Mouse (Mus musculus) testis, postnatal 14 days (tissue): ENCODE data around the gene Mamdc4.
A peak's percentile ranks its signal among the peaks of the same experiment; 100 is the strongest.

Experiments used
- DNase-seq: peaks from one replicate; pipeline ENCODE4 v3.0.0; 2021; ENCODE audit warnings: low spot score

Mamdc4 gene

DNA sequence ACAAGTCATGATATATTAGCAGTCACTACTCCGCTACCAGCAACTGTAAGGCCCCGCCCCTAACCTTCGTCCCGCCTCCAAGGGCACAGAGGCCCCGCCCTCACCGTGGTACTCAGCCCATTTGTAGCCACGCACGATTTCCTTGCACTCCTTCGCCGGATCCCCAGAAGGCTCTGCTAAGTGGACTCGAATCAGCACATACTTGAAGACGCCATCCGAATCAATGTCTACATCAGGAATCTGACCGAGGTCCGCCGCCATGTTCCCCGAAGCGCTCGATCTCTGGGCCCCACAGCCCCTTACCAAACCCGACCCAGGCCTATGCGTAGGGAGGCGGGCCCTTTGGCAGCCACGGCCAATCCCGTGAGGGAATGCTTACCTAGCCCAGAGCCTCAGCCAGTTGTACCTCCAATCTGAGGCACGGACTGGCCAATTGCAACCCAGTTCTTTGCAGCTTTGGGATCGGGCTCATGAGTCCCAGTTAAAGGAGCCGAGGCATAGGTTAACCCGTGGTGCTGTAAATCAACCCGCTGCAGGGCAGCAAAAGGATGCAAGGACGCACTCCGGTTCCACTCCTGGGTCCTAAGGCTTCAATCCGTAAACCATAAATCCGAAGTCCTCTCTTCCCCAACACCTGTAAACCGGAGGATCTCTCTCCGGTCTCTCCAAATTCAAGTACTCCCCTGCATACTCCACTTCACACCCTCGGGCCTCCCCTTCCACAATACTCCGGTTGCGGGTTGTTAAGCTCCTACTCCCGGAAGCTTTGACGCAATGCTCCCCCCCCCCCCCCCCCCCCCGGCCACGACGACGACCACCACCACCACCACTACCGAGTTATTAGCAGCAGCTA lies at the start of gene Mamdc4, which contains the start of gene Phpt1:
Mamdc4 (minus strand) TSS at position 267 of the 853 bp plus-strand sequence.
Phpt1 (minus strand) TSS at position 646 of the 853 bp plus-strand sequence.
- DNase-seq: peak; percentile 95

GRCm38 (mm10) chr2:25621229-25622200 lies 46.9 kb upstream of the Mamdc4 start, which contains the start of gene Tmem141:
TSS of gene Tmem141 (minus strand) at chr2:25622005.
- peak; percentile 88 for DNase-seq

DNA sequence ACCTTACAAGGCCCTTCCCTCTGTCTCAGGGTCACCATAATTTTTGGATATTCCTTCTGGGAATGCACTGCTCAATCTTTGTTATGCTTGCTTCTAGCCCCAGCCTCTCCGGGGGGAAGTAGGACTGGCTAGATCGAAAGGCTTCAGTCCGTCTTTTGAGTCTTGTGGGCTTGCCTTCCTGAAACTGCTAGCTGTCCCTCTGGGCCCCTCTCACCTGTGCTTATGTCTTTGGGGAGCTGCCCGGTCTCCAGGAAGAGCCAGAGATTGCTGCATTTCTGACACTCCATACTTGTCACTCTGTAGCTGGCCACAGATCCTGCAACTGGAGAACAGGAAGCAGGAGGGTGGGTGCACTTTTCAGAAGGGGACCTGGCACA lies 46.2 kb upstream of the Mamdc4 start:
- no peak for DNase-seq

GRCm38 (mm10) chr2:25620386-25620785 lies 45.7 kb upstream of the Mamdc4 start:
- no peak for DNase-seq

DNA sequence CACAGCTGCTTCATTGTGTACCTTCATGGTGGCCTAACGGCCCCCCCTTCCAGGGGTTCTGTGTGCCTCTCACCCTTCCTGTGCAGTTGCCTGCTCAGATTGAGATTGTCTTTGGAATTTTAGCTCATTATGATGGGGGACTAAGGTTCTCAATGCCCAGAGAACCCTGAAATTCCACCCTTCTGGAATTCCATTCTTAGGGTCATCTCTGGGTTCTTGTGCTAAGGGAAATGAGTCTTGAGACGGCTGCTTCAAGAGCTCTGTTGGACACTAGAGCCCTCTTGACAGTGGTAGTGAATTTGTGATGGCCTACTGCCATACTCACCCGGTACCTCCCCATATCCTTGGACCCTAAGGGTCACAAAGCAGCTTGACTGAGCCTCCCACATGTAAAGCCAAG lies 42.9 kb upstream of the Mamdc4 start, which contains the start of gene Ccdc183:
Ccdc183 (minus strand) TSS at position 101 of the 400 bp plus-strand sequence.
- DNase-seq: no peak

GRCm38 (mm10) chr2:25616398-25616797 lies 41.8 kb upstream of the Mamdc4 start:
- no peak for DNase-seq

DNA sequence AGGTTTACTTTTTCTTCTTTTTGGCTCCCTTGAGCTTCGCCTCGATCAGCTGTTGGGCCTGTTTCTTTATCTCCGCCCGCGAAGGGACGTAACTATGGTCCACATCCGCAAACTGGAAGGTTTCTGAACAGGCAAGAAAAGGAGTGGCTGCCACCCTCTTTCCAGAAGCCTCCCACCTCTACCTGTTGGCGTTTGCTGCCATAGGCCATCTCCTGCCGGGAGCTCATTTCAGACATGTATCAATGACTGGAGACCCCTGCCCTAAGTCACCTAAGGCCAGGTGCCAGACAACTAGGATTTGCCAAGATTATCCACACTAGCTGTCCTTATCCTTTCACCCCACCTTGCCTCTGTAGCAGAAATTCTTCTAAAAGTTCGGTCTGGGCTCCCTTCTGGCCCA lies 34.0 kb upstream of the Mamdc4 start:
- peak; percentile 37 for DNase-seq

- peak; percentile 91 for DNase-seq
These were observed 33.3 kb upstream of the Mamdc4 start, which contains the start of gene Rabl6 for GRCm38 (mm10) chr2:25607761-25608622. TSS of gene Rabl6 (minus strand) at chr2:25608521.

GRCm38 (mm10) chr2:25602526-25602925 lies 27.9 kb upstream of the Mamdc4 start:
- DNase-seq: no peak

DNA sequence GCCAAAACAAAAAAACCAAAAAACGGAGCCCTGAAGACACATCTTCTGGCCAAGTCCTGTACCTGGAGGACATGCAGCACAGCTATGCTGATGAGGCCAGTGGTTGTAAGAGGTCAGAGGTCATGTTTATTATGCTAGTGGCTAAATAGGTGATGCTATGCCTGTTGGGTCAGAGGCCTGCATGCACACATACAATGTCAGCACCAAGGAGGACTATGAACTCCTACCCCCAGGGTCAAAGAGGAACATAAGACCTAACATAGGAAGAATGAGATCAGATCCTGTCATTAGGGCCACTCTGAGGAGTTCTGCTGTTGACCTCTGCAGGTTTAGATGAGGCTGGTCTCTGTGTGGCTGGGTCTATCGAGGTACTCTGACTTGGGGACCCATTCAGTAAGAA lies 25.4 kb upstream of the Mamdc4 start:
- no peak for DNase-seq

GRCm38 (mm10) chr2:25598749-25599148 lies 24.1 kb upstream of the Mamdc4 start:
- no peak for DNase-seq

GRCm38 (mm10) chr2:25596765-25597510 lies 22.3 kb upstream of the Mamdc4 start:
- no peak for DNase-seq

DNA sequence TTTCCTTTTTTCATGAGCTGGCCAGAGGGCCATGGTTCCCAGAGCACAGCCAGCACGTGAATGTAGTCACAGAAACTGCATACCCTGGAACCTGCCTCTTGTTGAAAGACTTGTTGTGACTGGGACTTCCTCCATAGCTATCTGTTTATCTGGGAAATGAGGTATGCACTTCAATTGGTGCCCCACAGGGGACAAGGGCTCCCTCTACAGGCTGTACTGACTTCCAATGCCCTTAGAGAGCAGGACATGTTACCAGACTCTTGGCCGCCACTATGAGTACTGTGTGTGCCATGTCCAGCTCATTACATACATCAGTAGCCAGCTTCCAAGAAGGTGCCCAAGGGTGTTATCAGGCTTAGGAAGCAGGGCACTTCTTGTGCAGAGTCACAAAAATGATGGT lies 17.2 kb upstream of the Mamdc4 start:
- DNase-seq: no peak

DNA sequence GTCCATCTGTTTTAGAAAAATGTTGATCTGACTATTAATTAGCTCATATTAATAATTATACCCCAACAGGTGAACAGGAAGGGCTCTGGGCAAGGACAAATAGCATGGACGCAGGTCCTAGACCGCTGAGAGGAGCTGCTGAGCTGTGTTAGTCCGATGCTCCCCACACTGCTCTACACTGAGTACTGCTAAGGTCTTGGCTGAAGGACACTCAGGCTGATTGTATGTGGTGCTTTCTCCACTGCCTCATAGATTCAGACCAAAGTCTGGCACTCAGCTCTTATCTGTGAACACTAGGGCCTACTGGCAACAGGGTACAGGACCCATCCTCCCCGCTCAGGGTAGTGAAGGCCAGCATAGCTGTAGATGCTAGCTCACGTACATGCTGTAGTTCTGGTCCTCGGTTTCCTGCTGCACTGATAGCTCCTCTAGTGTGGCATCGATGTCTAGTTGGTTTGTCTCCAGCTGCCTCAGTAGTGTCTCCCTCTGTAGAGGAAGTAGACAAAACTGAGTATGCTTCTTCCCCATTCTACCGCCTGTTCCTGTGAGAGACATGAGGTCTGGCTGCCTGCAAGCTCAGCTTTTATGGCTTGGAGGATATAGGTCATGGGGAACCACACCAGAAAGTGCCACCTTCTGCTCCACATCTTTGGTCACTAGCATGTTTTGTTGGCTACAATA lies 13.7 kb upstream of the Mamdc4 start:
- no peak for DNase-seq

DNA sequence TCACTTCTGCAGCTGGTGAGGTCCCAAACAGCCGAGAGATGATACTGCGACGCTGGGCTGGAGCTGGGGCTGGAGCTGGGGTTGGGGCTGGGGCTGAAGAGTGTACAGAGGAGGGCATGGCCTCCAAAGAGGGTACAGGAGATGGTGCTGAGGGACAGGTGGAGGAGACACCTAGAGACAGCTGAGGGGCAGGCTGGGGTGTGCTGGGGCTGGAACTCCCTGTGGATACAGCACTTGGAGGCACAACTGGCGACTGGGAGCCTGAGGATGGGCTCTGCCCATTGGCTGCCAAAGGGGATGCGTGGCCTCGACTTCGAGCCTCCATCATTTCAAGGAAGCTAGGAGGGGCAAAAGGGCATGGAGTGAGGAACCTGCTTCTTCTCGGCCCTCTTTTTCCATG lies 12.6 kb upstream of the Mamdc4 start:
- no peak for DNase-seq

- DNase-seq: no peak
These were observed 11.0 kb upstream of the Mamdc4 start for GRCm38 (mm10) chr2:25585601-25586000.

DNA sequence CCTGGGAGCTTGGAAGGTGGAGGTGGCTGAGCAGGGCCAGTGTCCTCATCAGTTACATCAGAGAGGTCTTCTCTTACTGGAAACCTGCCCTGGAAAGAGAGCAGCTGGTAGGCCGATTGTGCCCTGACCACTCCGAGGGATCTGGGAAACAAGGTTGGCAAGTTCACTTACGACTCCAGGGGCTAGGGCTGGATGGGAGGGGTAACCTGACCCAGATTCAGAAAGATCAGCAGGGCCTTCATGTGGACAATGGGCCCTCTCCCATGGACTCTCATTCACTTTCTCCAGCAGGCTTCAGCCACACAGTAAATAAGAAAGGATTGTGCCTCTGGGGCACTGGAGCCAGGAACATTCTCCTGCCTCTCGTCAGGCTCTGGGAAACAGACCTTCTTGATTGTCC lies 10.2 kb upstream of the Mamdc4 start:
- no peak for DNase-seq

DNA sequence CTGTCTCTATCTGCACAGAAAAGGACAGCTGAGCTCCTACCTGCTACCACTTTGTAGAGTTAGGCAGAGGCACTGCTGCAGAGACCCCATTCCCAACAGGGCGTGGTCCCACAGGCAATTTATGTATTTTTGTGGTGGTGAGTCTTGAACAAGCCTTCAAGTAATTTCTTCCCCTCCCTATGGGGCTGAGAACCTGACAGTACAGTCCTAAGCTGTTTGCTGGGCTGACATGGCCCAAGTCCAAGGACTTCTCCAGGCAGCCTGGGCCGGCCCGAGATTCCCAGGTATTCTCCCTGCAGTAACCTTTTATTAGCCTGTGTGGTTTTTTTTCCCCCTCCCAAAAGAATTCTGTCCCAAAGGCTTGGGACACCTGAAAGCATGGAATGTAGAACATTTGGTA lies 9.5 kb upstream of the Mamdc4 start:
- DNase-seq: no peak

- no peak for DNase-seq
These were observed 8.9 kb upstream of the Mamdc4 start for GRCm38 (mm10) chr2:25583571-25583970.

- DNase-seq: no peak
These were observed 8.5 kb upstream of the Mamdc4 start for GRCm38 (mm10) chr2:25583120-25583481.
